Mouse (Mus musculus) right cerebral cortex, adult 2 months (tissue): ENCODE results near the gene Tldc2.
A peak's percentile ranks its signal among the peaks of the same experiment; 100 is the strongest.

Experiments
- DNase-seq, 2 experiments: peaks; one replicate each; pipeline ENCODE4 v3.0.0; 2021 to 2022; ENCODE audit warnings: low spot score in 2 of 2

Gene Tldc2

DNA sequence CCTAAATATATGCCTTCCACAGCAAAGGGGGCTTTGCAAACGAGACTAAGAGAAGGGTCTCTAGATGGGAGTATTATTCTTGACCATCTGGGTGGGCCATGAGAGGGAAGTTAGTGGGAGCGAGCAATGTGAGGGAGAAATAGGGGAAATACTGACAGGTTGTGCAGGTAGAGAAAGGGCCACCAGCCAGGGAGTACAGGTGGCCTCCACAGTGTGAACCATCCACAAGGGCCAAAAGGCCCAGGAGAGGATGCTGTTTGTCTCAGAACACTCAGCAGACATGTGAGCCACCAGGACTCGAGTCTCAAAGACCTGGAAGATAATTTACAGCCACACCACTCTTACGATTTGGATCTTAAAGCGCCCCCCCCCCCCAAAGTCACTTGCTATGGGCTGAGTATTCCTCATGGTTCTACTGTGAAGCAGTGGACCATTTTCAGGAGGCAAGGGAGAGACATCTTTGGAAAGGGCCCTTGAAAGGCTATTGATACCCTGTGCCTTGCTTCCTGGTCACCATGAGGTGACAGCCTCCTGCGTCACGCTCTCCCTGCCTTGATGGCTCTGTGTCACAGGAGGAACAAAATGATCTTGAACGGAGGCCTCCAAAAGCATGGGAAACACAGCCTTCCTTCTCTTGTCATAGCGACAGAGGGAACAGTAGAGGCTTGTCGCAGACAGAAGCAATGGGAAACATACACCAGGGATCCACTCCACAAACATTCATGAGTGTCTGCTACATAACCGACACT is 26.1 kb upstream of the Tldc2 start:
- DNase-seq: no peak

DNA sequence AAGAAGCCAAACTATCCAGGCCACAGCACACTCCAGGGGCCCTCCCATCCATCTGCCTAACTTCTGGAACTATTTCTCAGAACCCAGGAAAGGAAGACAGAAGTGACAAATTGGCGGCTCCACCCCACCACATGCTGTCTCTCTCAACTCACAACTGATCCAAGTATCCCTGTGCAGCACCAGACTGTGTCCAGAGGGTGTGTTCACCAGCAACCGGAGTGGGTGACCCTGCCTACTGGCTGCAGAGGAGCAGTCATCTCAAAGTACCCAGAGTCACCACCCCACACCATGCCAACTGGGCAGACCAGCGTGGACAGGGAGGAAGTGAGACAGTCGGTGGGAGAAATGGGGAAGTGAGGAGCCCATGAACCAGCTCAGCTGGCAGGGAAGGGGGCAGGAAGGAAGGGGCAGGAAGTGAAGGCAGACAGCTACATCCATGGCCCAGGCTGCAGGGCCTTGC is 23.6 kb upstream of the Tldc2 start:
- no peak for DNase-seq

DNA sequence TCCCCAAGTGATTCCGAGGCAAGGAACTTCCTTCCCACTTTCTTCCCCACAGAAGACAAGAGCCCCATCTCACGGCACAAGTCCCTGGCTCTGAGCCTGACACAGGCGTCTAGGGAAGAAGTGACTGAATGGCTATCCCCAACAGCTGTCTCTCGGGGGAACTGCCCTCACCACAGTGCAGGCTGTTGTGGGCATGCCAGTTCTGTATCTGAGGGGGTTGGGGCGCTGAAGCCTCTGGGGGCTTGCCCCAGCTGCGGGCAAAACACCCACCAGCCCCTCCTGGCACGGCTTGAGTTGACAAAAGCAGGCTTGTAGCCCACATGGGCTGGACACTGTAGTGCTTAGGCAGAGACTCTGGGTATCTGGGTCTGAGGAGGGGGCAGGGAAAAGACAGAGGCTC is 22.7 kb upstream of the Tldc2 start:
- DNase-seq: no peak

DNA sequence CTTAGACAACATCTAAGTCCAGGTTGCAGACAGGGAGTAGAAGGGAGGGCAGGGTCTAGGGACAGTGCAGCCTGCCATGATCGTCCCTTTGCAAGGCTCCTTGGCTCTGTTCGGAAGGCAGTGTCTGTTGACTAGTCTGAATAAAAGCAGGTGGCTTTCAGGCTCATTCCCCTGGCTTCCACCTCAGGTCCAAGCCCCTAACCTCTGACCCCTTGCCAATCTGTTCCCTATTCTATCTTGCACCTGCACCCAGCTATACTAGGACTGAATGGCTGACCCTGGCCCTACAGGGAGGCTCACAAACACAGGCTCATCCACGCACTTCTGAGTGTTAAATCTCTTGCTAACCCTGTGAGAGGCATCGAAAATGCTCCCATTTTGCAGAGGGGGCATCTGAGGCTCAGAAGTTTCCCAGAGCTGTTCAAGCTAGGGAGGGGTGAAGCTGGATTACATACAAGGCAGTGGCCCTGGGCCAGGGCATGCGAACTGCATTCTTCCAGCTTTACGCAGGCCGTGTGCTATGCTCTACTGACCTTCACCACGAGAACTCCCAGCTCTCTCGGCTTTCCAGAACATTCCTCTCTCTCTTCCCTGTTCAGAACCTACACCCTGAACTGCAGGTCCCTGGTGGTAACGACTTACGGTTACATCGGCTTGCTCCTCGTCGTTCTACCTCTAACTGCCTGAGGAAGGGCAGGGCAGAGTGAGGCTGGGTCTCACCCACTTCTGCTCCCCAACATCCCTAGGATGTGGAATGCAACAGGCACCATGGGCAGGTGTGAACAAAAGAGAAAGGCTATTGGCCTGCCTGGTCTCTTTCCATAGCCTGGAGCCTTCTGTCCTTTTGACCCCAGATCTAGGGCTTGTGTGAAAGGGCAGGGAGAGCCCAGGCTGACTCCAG is 21.6 kb upstream of the Tldc2 start:
- no peak for DNase-seq

DNA sequence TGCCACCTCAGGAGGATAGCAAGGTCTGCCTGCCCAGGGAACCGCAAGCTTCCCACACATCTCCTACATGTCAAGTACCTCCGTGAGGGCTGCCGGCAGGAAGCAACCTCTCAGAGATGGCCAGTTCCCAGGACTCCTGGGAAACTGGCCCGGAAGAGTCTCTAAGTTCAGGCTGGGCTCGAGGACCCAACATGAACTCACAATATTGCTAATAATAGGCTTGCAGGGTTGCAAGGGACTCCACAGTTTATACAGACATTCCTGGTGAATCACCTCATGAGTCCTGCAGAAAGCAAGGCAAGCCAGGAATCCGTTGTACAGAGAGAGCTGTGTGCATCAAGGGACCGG is 21.0 kb upstream of the Tldc2 start:
- no peak for DNase-seq

DNA sequence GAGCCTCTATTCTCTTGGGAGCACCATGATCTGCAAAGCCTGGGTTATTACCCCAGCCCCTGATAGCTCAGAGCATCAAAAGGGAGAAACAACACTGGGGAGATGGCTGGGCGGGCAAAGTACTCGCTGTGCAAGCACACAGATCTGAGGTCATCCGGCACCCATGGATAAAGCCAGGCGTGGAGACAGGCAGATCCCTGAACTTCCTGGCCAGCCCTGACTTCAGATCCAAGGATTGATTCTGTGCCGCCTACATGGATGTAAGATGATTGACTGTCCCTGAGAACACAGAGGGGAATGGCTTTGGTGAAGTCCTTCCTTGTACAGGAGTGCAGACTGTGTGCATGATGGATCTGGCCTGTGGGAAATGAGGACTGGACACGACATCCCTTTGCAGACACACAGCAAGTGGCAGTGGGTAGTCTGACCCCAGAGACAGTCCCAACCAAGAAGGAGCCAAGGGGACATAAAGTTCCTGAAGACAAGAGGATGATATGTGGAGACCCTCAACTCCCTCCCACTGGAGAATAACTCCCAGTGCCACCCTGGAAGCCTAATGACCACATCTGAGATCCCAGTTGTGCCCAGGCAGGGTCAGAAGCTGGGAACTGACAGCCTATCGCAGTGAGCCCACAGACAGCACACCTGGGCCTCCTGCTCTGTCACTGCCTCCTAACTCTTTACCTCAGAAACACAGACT is 20.0 kb upstream of the Tldc2 start:
- no peak for DNase-seq

DNA sequence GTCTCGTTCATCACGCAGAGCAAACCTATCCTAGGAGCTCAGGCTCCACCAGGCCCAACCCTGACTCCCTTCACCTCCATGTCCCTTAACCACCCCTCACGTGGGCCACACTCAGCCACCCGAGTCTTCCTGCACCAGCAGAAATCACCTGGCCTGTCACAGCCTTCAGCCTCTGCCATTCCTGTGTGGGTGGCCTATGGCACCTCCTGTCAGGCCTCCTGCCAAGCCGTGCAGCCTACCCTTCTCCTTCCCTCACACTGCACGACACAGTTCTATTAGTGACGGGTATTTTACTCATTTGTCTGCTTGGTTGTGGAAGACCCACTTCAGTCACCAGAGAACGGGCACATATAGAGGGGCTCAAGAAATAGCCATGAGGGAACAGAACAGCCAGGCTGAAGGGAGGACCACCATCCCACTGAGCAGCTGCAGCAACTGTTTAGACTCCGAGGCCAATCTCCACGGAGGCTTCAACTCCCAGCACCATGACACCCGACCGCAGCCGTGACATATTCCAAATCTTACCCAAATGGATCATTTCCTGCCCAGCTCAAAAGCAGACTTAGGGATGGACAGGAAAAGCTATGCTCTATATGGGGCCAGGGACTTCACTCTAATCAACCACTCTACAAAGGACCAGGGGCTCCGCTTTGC is 18.0 kb upstream of the Tldc2 start:
- no peak for DNase-seq

DNA sequence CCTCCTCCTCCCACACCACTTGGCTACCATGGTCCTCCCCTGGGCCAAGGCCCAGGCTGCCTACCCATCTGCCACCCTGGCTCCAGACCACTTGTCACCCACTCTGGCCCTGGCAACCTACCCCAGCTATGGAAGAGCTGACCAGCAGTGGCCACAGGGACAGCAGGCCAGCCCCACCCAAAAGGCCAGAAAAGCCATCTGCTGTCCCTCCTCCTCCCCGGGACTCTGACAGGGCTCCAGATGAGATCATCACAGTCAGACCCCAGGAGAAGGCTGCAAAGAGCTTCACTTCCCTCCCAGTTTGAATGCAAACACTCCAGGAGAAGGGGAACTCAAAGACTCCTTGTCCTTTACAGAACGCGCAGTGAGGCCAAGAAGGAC is 17.5 kb upstream of the Tldc2 start:
- no peak for DNase-seq

DNA sequence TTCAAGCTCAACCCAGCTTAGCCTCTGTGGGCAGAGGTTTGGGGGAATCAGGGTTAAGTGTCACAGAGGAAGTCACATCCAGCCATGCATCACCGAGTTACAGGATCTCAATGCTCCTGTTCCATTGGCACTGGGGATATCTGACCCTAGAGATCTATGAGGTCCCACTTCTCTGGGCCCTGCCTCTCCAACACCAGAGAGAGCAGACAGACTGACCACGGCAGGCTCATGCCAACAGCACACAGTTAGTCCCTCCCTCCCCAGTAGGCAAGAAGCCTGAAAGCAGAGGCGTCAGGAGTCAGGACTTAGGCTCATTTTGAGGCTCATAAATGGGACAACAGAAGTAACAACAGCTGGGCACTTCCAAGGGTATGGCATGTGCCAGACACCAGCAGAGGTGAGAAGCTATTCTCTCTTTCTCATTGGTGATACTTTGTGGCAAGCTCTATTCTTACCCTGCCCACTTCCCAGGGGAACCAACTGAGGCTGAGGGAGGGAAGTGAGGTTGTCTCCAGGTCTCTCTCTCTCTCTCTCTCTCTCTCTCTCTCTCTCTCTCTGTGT is 17.0 kb upstream of the Tldc2 start:
- DNase-seq: no peak

DNA sequence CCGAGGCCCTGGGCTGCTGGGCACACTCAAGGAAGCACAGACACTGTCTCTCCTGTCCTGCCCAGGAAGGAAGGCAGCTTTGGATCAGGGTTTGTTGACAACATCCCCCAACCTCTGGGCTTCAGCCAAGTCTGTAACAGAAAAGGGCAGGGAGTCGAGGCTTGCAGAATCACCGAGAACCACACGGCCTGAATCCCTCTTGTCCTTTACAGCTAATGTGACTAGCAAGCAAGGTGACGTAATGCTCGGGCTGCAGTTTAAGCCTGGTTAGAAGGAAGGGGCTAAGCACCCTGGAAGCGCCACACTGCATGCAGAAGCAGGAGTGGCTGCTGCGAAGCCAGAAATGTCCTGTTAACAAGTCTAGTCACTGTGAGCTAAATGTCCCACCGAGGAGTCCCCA is 16.5 kb upstream of the Tldc2 start:
- DNase-seq: no peak

DNA sequence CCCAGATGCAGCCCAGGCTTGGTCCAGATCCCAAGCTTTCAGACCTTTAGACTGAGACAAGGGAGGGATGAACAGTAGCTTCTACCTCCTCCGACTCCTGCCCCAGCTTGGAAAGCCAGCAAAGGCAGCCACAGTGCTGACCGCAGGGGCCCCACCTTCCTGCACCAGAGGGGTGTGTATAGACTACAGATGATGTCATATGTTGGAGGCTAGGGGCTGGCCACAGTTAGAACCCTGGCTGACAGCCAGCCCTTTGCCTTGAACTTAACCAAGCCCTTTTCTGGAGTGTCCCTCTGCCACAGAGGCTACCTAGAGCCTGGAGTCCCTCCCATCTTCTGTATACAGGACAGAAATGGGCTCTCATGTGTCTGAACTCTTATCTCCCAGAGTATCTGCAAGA is 15.3 kb upstream of the Tldc2 start:
- DNase-seq: no peak

DNA sequence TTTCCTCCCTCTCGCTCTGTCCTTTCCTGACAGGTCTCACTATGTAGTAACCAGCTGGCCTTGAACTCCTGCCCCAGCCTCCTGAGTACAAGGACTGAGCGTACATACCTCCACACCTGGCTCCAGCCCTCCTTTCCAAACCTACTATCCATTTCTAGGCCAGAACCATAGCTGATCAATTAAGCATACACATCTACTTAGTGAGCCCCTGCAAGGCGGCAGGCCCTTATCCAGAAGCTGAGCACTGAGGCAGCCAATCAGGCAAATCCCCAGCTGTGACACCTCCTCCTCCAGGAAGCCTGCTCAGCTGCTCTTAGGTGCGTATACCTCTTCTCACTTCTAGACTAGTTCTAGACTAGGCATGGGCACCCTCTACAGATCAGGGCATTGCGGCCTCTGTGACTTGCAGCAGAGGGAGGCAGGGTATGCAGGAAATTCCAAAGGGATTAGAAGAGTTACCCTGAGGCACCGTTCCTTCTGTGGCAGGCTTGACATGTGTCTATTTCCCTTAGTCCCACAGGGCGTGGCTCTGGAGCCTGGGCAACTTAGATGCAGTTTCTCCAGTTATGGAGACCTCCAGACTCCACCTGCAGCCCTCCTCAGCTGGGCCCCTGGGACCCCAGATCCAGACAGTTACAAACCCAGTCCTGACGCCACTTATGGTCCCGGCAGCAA is 14.4 kb upstream of the Tldc2 start:
- no peak for DNase-seq

DNA sequence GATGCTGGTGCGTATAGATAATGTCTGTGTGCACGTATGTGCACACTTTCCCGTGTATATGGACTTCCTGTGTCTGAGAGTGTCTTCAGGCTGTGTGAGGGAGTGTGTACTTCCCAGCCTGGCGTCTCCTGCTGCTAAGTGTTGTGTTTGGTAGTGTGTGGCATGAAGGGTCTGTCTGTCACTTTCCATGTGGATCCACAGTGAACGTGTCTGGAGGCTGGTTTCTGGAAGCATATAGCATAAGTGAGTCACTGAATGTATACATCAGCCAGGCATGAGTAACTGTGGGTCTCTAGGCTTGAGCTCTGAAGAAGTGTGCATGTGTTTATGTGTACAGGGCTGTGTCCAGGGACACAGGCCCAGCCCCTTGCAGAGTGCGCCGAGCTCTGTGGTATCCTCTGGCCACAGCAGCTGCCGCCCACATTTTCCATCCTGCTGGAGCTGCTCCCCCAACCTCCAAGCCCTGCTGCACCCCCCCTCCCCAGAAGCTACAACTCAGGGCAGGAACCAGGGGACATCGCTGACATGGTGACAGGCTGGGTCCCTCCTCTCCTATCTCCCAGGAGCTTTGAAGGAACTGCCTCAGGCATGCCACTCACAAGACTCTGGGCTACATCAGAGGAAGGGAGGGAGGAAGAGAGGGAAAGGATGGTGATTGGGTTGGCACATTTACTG is 13.3 kb upstream of the Tldc2 start:
- DNase-seq: no peak

DNA sequence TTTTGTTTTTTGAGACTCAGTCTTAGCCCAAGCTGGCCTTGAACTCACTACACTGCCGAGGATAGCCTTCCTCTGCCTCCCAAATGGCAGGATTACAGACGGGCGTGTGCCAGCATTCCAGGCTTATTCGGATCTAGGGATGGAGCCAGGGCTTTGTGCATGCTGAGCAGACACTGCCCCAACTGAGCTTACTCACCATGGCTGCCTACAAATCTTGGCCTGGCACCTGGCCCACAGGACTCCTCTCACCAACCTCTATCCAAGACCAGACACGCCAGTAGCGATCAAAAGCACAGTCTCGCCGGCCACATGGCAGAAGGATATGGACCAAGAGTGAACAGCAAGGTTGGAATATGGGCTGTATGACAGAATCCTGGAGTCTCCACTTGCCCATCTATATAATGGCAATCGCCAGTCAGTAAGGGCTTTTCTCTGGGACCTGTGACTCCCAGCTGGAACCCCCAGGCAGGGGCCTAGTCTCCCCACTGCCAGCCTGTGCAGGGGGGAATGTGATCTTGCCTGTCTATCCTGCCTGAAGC is 12.6 kb upstream of the Tldc2 start:
- DNase-seq: no peak

DNA sequence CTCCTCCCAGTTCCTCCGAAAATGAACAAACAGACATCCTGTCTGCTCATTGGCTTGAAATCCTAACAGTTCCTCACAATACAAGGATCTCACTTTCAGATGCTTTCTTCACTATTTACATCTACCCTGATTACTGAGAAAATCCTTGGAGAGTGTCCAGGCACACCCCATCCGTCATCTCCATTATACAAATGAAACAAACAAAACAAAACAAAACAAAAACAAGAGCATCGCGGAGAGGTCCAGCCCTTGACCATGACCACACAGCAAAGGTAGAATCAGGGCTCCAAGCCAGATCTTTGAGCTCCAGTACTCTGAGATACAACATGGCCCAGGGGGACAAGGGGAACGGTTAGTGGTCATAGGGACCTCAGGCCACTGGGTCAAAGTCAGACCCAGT is 12.1 kb upstream of the Tldc2 start:
- DNase-seq: no peak

DNA sequence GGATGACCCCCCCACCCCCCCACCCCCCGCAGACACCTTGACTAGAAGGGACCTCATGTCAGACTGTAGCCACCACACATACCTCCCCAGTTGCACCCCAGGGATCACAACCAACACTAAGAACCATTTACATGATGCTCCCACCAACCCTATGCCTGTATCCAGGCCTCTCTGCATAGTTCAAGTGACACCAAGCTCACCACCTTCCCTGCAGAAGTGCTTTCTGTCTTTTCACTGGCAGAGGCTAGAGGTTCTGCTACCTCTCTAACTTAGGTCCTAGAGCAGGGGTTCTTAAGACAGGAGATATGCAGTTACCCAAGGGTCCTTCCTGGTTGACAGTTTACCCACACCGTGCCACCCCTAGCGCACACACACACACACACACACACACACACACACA is 11.6 kb upstream of the Tldc2 start:
- DNase-seq: no peak

DNA sequence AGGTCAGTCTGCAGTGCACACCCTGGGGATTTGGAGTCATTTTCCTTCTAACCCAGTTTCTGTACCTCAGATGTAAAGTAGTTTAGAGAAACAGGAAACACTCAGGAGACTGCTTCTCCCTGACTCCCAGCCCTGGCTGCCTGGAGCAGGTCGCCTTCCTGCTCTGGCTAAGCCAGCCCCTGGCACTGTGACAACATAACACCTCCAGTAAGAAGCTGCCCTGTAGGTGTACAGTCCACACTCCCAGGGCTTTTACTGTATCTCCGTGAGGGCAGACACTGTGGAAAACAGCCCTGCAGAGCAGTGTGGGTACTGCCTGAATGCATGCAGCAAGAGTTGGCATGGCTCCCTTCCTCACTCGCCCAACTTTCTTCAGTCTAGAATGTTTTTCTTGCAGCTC is 11.2 kb upstream of the Tldc2 start:
- no peak for DNase-seq

DNA sequence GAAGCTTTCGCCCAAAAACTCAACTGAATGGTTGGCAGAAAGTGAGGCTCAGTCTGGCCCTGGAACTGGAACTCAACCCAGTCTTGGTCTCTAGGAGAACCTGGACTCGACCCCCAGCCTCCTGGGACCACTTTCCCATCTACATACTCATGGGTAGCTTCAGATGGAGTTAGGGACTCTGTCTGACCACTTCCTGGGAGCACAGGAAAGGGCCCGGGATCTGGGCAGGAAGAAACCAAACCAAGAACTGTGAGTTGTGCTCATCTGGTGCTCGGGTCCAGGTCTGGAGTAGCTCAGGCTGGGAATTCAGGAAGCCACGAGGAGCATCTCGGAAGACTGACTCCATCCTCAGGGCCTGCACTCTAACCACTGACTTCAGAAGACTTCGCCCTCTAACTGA is 10.3 kb upstream of the Tldc2 start:
- no peak for DNase-seq

DNA sequence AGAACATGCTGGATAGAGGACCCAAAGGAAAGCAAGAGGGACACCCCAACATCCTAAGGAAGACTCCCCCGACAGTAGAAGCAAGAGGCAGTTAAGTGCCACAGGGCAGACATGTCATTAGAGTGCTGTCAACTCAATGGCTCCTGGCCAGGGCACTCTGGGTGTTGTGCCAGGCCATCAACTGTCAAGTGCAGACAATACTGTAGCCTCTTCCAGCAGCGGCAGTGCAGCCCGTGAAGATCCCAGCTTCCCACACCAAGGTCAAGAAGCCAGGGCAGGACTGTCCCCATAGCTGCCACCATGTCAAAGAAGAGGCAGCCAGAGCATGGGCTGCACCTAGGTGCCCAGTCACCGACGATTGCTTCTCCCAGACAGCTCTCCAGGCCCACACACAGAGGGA is 9.7 kb upstream of the Tldc2 start:
- DNase-seq: no peak

DNA sequence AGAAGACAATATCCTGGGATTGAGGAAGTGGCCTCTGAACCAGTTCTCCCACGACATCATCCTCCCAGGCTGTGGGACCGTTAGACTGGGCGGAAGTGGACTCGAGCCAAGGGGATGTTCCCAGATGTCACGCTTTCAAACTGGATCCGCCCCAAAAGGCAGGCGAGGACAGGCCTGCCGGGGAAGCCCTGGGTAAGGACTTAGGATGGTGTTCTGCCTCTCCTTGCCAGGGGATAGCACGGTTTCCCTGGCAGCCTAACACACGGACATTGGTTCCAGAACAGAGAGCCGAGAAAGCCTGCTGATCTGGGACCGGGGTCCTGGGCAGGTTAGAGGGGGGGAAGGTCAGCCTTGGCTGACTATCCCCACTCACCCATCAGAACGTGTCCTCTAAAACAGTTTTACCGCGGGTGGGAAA is 9.2 kb upstream of the Tldc2 start:
- peak; percentile 57 to 58 for DNase-seq
